Mouse (Mus musculus): ENCODE data around the gene Unc93b1. TPM values are rescaled to one million over a fixed set of nuclear protein-coding genes. Genes with fewer than 3 reads are reported as not detected.
"Not testable (repeated sequence)": the region's sequence is repeated elsewhere in the genome, so short reads cannot be mapped to it uniquely, and the experiment has no call there.

Unc93b1 gene
- total RNA-seq, 1 experiment from 2014 or later, result 349 TPM

GRCm38 (mm10) chr19:3964030-3964429, 29.0 kb downstream of the Unc93b1 start:
- no peak for ATAC-seq (replicated peaks; ENCODE audit: insufficient number of reproducible peaks, low FRiP score, low TSS enrichment, poor library complexity, severe bottlenecking)

GRCm38 (mm10) chr19:3966330-3967075, 31.5 kb downstream of the Unc93b1 start:
- no peak for ATAC-seq (replicated peaks; ENCODE audit: insufficient number of reproducible peaks, low FRiP score, low TSS enrichment, poor library complexity, severe bottlenecking)

GRCm38 (mm10) chr19:3967258-3967657, 32.3 kb downstream of the Unc93b1 start:
- no peak for ATAC-seq (replicated peaks; ENCODE audit: insufficient number of reproducible peaks, low FRiP score, low TSS enrichment, poor library complexity, severe bottlenecking)

- no peak for ATAC-seq (replicated peaks; ENCODE audit: insufficient number of reproducible peaks, low FRiP score, low TSS enrichment, poor library complexity, severe bottlenecking)
Observed at GRCm38 (mm10) chr19:3972229-3972628, 37.2 kb downstream of the Unc93b1 start, which contains the start of gene Aldh3b2. Aldh3b2 (plus strand) TSS chr19:3972328.

- not testable (repeated sequence) for ATAC-seq (replicated peaks; ENCODE audit: insufficient number of reproducible peaks, low FRiP score, low TSS enrichment, poor library complexity, severe bottlenecking)
Observed at GRCm38 (mm10) chr19:3974608-3975007, 39.6 kb downstream of the Unc93b1 start.

- no peak for ATAC-seq (replicated peaks; ENCODE audit: insufficient number of reproducible peaks, low FRiP score, low TSS enrichment, poor library complexity, severe bottlenecking)
Observed at GRCm38 (mm10) chr19:3975866-3976265, 40.9 kb downstream of the Unc93b1 start.

- peak; percentile 49 for ATAC-seq (replicated peaks; ENCODE audit: insufficient number of reproducible peaks, low FRiP score, low TSS enrichment, poor library complexity, severe bottlenecking)
Observed at GRCm38 (mm10) chr19:3980309-3980708, 45.3 kb downstream of the Unc93b1 start.

GRCm38 (mm10) chr19:3980917-3981316, 45.9 kb downstream of the Unc93b1 start:
- ATAC-seq (replicated peaks; ENCODE audit: insufficient number of reproducible peaks, low FRiP score, low TSS enrichment, poor library complexity, severe bottlenecking), result no peak

- no peak for ATAC-seq (replicated peaks; ENCODE audit: insufficient number of reproducible peaks, low FRiP score, low TSS enrichment, poor library complexity, severe bottlenecking)
Observed at GRCm38 (mm10) chr19:3983527-3984200, 48.7 kb downstream of the Unc93b1 start.

- no peak for ATAC-seq (replicated peaks; ENCODE audit: insufficient number of reproducible peaks, low FRiP score, low TSS enrichment, poor library complexity, severe bottlenecking)
Observed at GRCm38 (mm10) chr19:3985261-3985681, 50.3 kb downstream of the Unc93b1 start.

- no peak for ATAC-seq (replicated peaks; ENCODE audit: insufficient number of reproducible peaks, low FRiP score, low TSS enrichment, poor library complexity, severe bottlenecking)
Observed at GRCm38 (mm10) chr19:3986334-3986733, 51.3 kb downstream of the Unc93b1 start, which contains the start of gene Acy3. Acy3 (plus strand) TSS chr19:3986570.

- no peak for ATAC-seq (replicated peaks; ENCODE audit: insufficient number of reproducible peaks, low FRiP score, low TSS enrichment, poor library complexity, severe bottlenecking)
Observed at GRCm38 (mm10) chr19:3988066-3988465, 53.1 kb downstream of the Unc93b1 start.

- ATAC-seq (replicated peaks; ENCODE audit: insufficient number of reproducible peaks, low FRiP score, low TSS enrichment, poor library complexity, severe bottlenecking), result no peak
Observed at GRCm38 (mm10) chr19:3988750-3989149, 53.8 kb downstream of the Unc93b1 start.

GRCm38 (mm10) chr19:3990804-3991203, 55.8 kb downstream of the Unc93b1 start:
- ATAC-seq (replicated peaks; ENCODE audit: insufficient number of reproducible peaks, low FRiP score, low TSS enrichment, poor library complexity, severe bottlenecking), result no peak

GRCm38 (mm10) chr19:3991562-3991961, 56.6 kb downstream of the Unc93b1 start:
- ATAC-seq (replicated peaks; ENCODE audit: insufficient number of reproducible peaks, low FRiP score, low TSS enrichment, poor library complexity, severe bottlenecking), result no peak

- no peak for ATAC-seq (replicated peaks; ENCODE audit: insufficient number of reproducible peaks, low FRiP score, low TSS enrichment, poor library complexity, severe bottlenecking)
Observed at GRCm38 (mm10) chr19:3991966-3992365, 57.0 kb downstream of the Unc93b1 start.

GRCm38 (mm10) chr19:3992416-3992815, 57.4 kb downstream of the Unc93b1 start, which contains the start of gene Tbx10:
Tbx10 (plus strand) TSS chr19:3992752.
- ATAC-seq (replicated peaks; ENCODE audit: insufficient number of reproducible peaks, low FRiP score, low TSS enrichment, poor library complexity, severe bottlenecking), result no peak

- no peak for ATAC-seq (replicated peaks; ENCODE audit: insufficient number of reproducible peaks, low FRiP score, low TSS enrichment, poor library complexity, severe bottlenecking)
Observed at GRCm38 (mm10) chr19:3994932-3995331, 59.9 kb downstream of the Unc93b1 start.

- no peak for ATAC-seq (replicated peaks; ENCODE audit: insufficient number of reproducible peaks, low FRiP score, low TSS enrichment, poor library complexity, severe bottlenecking)
Observed at GRCm38 (mm10) chr19:3995505-3995904, 60.5 kb downstream of the Unc93b1 start.

- no peak for ATAC-seq (replicated peaks; ENCODE audit: insufficient number of reproducible peaks, low FRiP score, low TSS enrichment, poor library complexity, severe bottlenecking)
Observed at GRCm38 (mm10) chr19:3996106-3996505, 61.1 kb downstream of the Unc93b1 start.

All from monocyte, adult 5-6 weeks (primary cell).